Mouse (Mus musculus): ENCODE results near the gene Ralgapa2.
"Not testable (repeated sequence)": the region's sequence is repeated elsewhere in the genome, so short reads cannot be mapped to it uniquely, and the experiment has no call there.

Gene Ralgapa2

DNA sequence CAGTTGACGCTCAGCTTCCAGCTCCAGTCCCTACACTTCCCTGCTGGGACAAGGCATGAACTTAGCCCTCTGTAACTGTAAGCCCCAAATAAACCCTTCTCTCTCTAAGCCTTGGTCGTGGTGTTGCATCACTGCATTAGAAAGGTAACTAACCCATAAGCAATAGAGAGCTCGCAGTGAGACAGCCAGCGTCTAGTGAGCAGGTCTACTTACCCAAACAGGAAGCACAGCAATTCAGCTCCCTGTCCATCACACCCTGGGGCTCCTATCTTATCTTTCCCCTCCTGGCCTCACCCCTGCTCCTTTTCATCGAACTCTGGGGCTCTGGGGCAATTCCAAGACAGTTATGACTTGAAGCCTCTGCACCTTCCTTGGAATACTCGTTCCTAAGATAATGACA, 13.8 kb downstream of the Ralgapa2 start:
- no peak for DNase-seq (ENCODE audit: low spot score in 2 of 2)

DNA sequence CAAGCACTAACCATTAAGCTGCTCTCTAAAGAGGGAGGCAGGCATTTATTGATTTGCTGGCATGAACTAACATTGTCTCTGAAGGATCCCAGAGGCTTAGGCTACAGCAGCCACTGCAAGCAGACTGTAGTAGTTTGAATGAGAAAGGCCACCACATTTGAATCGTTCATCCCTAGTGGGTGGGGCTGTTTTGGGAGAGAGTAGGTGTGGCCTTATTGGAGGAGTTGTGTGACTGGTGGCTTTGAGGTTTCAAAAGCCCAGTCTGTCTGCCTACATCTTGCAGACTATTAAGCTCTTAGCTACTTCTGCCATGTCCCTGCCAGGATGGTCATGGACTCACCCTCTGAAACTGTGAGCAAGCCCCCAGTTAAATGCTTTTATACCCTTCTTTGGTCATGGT, 15.1 kb downstream of the Ralgapa2 start:
- DNase-seq (ENCODE audit: low spot score in 2 of 2): no peak

DNA sequence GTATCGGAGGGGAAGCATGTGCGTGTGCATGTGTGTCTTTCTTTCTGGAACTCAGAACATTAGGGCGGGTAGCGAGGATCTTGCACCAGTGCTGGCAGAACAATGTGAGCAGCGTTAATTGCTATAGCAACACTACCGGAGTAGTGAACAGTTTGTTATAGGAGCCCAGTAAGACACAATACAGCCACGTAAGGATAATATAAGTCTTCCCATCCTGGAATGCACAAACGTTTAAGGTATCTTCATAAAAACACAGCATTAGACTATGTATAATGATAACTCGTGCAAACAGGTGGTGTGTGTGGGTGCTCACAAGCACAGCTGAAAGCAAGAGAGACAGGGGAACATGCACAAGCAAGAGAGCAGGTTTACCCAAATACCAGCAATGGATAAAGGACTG, 16.4 kb downstream of the Ralgapa2 start:
- no peak for DNase-seq (ENCODE audit: low spot score in 2 of 2)

DNA sequence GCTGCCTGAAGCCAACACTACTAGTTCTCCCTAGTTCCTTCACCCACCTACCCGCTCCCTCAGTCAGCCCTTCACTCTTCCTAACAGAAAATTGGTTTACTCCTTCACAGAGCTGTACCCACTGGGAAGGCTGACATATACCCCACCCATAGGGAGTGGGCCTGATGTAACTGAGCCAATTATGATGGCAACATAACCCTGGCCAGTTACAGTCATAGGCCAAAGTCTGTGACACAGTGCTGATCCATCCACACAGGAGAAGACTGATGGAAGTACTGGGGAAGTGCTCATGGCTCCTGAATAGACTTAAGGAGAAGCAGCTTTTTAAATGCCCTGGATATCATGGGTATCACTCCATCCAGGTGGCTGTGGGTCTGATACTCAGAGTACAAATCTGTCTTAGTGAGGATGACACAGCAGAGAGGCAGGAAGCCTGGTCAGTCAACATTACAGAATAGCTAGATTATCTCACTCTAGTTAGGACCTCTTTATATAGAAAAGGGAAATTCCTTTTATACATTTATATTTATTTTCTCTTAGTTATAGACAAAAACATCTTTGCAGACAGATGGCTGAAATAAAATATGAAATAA, 18.7 kb downstream of the Ralgapa2 start:
- no peak for DNase-seq (ENCODE audit: low spot score in 2 of 2)

DNA sequence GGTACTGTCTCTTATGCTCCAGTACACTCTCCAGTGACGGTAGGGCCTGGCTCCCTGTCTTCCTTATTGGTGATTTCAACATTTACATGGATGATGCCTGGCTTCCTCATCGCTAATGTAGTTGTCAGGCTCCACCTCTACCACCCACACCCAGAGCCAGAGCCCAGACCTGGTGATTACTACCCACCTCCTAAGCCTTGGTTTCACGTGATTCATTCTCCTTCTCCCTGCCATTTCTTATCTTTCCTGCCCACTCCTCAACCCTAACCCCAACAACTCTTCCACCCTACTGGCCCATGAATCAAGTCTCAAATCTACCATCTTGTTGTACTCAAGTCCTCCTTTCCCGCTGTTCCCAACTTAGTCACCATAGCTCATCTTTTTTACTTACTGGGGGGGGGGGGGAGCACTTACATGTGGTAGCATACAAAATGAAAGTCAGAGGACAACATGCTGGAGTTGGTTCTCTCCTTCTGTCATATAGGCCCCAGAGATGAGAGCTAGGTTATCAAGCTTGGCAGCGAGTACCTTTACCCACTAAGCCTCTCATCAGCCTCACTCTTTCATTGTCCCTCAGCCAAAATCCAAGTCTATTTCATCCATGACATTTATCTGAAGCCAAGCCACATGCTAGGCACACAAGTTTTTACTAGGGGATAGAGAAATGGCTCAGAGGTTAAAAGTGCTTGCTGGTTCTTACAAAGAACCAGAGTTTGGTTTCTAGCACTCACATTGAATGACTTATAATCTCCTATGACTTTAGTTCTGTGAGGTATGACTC, 20.1 kb downstream of the Ralgapa2 start:
- no peak for DNase-seq (ENCODE audit: low spot score in 2 of 2)

DNA sequence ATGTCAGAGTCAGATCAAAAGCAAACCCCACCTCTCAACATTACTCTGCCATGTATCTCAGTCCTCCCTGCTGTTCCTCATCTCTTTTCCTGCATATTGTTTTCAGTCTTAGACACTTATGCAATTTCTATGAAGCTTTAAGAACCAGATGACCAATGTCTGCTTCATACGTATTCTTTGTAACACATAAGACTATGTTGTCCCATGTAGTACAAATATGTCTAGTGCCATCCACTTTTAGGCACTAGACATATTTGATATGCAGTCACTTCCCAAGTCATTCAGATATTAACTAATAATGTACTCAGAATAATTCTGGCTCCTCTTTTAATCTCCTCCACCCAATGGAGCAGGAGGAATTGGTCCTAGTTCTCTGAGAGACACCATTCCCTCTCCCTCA, 21.2 kb downstream of the Ralgapa2 start:
- no peak for DNase-seq (ENCODE audit: low spot score in 2 of 2)

DNA sequence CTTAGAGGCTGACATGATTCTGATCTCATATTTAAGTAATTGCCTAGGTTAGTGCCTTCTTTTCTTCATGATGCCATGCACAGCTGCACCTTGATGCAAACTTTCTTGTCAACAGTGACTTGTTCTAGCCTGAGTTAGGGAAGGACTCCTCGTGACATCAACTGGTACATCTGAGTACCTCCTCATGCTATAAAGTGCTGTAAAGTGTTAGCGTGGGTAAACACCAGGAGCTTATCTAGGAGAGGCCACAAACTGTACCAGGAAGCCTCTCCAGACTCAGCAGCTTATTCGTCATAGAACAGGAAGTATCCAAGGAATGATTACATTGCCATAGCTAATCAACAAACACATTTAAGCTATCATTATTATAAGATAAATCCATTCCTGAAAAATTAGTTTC, 23.9 kb downstream of the Ralgapa2 start:
- no peak for DNase-seq (ENCODE audit: low spot score in 2 of 2)

DNA sequence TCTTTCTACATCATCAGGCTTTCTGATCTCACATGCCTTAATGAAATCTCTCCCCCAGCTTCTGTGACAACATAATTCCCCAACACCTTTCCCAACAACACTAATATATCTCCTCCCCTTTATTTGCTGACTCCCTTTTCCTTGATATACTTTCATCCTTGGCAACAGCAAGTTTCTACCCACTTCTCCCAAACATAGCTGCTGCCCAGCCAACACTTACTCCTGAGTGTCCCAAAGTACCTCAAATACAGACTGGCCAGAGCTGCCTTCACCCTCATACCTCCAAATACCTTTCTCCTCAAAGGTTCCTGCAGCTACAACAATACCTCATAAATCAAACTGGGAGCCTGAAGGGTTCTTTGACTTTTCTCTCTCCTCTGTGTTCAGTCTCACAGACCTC, 29.3 kb downstream of the Ralgapa2 start:
- DNase-seq (ENCODE audit: low spot score in 2 of 2): no peak

DNA sequence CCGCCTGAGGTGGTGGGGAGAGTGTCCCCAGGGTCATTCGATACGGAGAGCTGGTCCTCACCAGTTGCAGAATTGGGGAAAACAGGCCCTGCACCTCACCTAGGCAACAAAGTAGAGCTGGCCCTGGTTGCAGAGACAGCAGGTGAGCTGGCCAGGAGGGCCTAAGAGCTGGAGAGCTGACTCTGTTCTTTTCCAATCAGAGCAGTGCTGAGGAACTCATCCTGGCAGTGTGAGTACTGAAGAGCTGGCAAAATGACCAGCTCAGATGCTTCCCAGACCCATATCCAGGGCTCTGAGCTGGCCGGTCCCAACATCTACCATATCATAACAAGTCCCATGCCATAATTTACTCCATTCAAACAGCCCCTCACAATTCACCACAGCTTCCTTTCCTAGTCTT, 34.7 kb downstream of the Ralgapa2 start:
- no peak for DNase-seq (ENCODE audit: low spot score in 2 of 2)

DNA sequence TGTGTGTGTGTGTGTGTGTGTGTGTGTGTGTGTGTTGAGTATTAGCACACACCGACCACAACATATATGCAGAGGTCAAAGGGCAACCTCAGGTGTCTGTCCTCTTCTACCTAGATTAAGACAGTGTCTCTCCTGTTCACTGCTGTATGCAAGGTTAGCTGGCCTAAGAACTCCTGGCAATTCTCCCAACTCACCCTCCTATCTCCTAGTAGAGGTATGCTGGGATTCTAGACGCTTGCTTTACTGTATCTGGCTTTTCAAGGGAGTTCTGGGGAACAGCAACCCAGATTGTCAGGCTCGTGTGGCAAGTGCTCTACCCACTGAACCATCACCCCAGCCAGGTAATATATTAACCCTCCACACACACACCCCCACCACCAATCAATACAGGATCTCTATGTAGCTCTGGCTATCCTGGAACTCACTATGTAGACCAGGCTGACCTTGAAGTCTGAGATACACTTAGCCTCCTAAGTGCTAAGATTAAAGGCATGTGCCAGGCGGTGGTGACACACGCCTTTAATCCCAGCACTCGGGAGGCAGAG, 35.6 kb downstream of the Ralgapa2 start:
- DNase-seq (ENCODE audit: low spot score in 2 of 2): no peak

DNA sequence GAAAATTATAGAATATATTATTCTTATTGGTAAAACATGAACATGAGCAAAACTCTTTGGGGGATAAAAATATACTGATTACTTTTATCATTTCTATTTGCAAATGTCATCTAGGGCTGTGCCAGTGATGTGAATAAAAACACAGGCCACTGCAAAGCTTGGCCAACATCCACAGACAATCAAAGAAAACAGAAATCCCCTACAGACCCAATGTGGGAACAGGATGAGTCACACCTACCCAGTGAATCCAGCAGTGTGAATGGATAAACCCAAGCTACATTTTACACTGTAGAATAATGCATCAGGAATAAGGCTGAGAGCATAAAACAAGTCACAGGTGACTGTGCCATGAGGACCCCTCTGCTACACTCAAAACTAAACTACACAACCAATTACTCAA, 36.1 kb downstream of the Ralgapa2 start:
- DNase-seq (ENCODE audit: low spot score in 2 of 2): no peak

DNA sequence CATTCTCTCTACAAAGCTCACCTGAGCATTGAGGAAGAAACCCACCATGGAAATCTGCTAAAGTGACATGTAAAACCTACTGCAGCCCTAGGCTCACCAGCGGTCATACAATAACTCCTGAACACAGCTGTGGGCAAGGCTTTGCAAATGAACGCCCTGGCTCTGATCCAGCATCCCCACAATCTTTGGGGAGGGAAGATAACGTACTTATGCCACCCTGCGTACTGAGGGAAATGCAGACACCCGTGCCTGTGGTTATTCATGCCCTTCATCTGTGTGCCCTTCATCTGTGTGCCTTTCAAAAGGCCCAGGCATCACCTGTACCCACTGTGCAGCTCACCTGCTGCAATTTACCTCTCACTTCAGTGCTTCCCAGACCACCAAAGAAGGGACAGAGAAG, 41.2 kb downstream of the Ralgapa2 start:
- DNase-seq (ENCODE audit: low spot score in 2 of 2): no peak

DNA sequence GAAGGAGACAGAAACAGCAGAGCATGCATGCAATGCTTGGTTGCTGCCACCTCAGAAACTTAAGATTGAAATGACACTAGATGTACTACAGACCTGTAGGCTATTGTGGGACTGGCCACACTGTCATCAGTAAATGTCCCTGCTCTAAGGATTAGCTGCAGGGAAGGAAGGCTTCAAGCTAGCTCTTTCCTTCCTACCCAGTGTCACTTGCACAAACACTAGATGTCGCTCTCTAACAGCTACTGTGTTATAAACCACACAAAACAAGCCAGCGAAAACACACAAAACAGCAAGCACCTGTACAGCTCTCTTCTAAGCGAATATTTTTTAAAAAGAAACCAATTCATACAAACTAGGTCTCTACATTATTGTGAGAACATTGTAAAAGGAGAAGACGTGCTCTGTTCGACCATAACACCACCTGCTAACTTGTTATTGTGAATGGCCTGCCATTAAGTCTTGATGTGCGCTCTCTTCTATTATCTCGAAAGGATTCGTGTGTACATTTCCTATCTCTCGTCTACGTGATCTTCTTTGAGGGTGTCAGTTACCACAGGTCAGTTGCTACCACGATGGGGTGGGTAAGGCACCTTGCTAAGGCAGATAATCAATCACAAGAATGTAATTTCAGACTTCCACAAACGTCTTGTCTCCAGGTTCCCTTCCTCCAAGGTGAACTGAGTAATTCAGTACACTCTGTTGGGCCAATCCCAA, 42.3 kb downstream of the Ralgapa2 start:
- DNase-seq (ENCODE audit: low spot score in 2 of 2): peak in 1 of 2 experiments; percentile 15

DNA sequence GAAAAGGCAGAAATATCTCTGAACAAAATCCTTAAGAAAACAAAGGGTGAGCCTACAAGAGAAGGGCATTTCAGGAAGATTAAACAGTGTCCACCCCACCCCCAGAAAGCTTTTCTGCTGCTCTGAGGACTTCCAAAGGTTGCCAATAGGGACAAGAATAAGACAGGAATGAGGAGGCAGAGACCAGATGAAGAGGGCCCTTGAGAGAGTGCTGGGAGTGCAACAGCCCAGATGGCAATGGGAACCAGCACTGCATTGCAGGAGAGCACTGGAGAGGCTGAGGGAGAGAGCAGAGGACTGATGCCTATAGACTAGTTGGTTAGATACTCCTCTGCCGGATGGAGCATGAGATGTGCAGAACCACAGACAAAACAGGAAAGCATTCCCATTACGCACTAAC, 43.2 kb downstream of the Ralgapa2 start:
- no peak for DNase-seq (ENCODE audit: low spot score in 2 of 2)

DNA sequence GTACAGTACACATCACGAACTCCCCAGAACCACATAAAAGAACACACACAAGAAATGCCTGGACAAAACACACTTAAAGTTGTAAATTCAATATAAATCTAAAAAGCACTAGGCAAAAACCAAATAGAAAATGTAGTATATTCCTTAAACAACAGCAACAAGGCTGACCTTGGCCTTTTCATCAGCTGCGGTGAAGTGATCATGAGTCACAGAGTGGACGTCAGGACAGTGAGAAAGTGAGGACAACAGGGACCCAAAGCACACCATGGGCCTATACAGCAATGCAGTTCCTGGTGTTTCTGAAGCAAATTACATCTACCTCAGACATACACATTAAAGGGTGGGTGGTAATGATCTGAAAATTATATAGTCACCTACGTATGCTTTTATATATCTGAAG, 44.1 kb downstream of the Ralgapa2 start:
- DNase-seq (ENCODE audit: low spot score in 2 of 2): no peak

DNA sequence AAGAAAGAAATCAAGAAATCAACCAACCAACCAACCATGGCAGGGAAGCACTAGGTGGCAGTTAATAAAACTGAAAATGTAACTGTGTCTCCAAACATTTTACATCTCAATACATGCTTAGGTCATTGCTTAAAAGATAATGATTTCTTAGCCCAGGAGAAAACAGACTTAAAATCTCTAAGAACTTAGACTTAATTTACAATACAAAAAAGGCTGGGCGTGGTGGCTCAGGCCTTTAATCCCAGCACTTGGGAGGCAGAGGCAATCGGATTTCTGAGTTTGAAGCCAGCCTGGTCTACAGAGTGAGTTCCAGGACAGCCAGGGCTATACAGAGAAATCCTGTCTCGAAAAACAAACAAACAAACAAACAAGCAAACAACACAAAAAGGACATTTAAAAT, 45.3 kb downstream of the Ralgapa2 start:
- DNase-seq (ENCODE audit: low spot score in 2 of 2): not testable (repeated sequence)

DNA sequence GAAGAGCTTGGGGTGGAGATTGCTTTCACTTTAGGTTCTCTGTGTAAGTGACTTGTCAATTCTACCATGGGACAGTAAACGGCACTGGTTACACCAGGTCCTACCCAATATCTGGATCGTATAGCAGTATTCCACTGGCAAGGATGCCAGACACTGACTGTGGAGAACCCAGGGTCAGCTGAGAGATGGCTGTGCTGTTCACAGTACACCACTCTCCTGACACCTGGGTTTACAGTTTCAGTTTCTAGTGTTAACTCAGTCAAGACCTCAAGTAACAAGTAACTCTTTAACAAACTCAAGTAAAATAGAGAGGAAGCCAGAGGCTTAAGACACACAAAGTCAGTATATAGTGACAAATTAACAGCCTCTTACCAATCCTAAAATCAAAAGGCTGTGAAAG, 54.6 kb downstream of the Ralgapa2 start:
- DNase-seq (ENCODE audit: low spot score in 2 of 2): no peak

DNA sequence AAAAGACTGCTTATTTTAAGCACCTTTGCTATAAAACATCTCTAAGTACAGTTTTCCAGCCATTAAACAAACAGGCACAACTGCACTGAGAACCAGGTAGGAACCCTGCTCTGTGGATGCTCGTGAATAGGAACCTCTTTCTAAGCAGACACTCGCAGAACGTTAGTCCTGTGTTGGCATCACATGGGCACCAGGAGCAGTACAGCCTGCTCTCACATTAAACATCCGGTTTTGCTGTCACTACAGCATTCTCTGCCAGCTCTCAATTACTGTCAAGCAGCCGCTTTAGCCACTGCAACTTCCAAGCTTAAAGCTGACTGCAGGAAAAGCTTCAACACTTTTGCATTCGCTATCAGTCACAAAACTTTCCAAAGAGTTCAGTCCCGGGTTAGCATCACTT, 55.5 kb downstream of the Ralgapa2 start:
- DNase-seq (ENCODE audit: low spot score in 2 of 2): no peak

DNA sequence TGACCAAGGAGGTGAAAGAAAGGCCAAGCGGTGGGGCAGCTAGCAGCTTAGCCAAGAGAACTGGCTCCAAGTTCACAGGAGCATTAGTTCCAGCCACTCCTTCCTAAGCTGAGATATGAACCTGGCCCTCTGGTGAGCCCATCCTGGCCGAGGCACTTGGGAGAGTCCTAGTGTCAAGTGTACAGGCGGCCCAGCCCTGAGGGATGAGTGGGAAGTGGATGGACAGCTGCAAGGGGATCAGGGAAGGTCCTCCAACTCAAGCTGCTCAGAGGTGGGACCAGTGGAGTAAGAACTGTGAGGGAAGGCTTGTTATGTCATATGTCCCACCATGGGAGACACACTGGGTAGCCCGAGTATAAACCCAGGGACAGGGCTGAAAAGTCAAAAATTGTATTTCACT, 56.1 kb downstream of the Ralgapa2 start:
- DNase-seq (ENCODE audit: low spot score in 2 of 2): no peak

DNA sequence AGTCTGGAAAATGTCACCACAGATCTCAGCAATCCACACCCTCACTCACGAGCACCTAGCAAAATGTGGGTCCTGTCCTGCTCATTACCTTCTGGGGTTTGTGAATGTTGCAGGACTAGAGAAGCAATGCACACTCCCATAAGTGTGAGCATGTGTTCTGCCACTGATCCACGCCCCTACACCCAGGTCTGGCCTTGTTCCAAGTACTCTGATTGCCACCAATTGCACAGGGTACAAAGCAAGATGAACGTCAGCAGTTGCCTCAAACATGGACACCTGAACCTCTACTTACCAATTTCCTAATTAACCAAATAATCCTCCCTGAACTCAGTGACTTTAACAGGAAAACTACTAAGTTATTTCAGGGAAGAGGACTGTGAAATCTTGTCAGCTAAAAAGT, 68.1 kb downstream of the Ralgapa2 start:
- DNase-seq (ENCODE audit: low spot score in 2 of 2): no peak

DNA sequence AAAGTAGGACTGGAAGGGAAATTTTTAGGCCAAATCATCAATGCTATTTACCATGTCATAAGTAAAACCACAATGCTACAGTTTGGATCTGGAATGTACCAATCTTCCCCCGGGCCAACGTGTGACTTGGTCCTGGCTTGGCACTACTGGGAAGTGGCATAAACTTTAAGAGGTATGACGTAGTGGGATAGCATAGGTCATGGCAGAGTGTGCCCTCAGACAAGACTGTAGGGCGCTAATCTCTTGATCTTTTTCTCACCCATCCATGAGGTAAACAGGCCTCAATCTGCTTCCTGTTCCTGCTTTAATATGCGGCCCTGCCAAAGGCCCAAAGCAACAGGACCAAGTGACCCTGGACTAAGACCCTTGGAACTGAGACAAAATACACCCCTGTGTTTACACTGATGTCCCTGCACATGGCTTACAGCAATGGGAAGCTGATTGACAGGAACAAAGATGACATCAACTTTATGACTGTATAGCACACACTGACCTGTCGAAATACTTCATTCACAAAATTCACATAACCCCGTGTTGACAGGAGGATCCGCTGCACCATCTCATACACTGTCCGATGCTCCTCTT, 68.8 kb downstream of the Ralgapa2 start:
- no peak for DNase-seq (ENCODE audit: low spot score in 2 of 2)

DNA sequence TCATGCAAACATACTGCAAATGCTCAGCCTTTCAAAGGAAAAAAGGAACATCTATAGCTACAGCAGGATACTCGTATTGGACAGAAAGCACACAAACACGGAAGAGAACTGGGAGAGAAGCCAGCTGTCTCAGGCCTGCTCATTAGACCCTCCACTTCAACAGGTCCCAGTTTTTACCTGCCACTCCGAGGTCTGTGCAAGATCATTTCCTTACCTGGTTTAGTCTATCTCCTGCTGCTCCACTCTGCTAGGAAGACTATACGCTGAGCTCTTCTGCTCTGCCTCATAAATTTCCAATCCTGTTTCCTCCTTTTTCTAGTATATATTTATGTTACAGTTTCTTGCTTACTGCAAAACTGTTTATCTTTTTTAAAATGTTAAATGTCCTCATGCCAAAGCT, 70.4 kb downstream of the Ralgapa2 start:
- DNase-seq (ENCODE audit: low spot score in 2 of 2): no peak

DNA sequence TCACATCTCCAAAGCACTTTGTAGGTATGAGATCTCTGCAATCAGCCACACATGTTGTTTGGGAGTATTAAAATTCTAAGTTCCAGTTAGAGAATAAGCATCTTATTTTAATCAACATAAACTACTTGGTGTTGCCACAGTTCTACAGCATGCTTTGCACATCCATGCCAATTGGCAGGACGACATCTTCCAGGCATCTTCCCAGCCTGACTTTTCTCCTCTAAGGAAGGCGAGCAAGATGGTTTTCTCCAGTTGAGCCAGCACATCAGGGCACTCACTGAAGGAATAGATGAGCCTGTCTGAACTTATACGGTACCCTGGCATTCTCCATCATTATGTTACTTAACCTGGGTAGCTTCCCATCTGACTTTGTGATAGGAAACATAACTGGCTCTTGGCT, 83.4 kb downstream of the Ralgapa2 start:
- no peak for DNase-seq (ENCODE audit: low spot score in 2 of 2)
